Mouse (Mus musculus): ENCODE measurements around the gene Ganc. TPM values are rescaled to one million over a fixed set of nuclear protein-coding genes. Genes with fewer than 3 reads are reported as not detected.
A peak's percentile ranks its signal among the peaks of the same experiment; 100 is the strongest.

The Ganc gene
- polyA plus RNA-seq (2014; fragmentation: Nextera tagmentation; extraction: Ambion mirVana), result 6.7 and 8.0 TPM in 2 replicates

DNA sequence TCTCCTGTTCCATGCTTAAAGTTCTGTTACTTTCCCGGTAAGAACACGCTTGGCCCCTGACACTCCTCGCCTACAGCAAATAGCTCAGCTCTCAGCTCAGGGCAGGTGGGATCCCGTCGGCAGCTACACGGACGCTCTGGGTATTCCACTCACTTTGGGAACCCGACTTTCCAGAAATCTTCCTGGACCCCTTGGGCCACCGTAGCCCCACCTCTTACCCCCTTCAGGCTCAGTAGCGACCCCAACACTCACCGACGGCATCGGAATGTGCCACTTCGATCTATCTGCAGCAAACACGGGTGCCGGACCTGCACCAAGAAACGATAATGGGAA, at the start of gene Ganc:
Ganc (plus strand) TSS at position 244 of the 333 bp plus-strand sequence.
- under 1% methylated on average over 17 of the region's 17 CpGs for WGBS
- H3K27ac ChIP-seq (ENCODE audit: low read depth, low read length), result peak within 1 kb of the TSS; percentile 81
- ATAC-seq (replicated peaks; ENCODE audit: low FRiP score), result peak; percentile 82

DNA sequence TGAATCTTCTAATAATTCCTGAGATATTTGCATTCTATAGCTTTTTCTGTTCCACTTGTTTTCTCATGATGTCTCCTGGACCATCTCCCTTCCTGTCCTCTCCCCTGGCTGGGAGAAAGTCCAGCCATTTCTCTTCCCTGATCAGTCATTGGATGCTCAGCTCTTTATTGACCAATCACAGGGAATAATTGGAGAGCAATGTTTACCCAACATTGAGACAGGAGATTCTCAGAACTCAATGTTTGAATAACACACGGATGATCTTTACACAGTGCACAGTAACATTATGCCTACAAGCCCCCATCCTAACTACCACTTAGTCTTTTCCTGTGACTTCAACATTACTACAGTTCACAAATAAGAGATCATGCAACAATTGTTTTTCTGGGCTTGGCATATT, 43.3 kb upstream of the Ganc start:
- H3K27ac ChIP-seq (ENCODE audit: low read depth, low read length), result no peak overlapping the region
- H3K27me3 ChIP-seq (ENCODE audit: control insufficient read depth, insufficient read depth, low read length), result no peaks in the 10 kb centered on the region
- no peak overlapping the region for H3K9ac ChIP-seq (ENCODE audit: low read length)
- H3K9me3 ChIP-seq (ENCODE audit: control insufficient read depth, low read length), result no peaks in the 10 kb centered on the region
- no peak overlapping the region for H3K4me3 ChIP-seq (ENCODE audit: low read depth, low read length)
- H3K4me2 ChIP-seq (ENCODE audit: low read depth, low read length, severe bottlenecking), result no peak overlapping the region
- DNase-seq (ENCODE audit: low spot score), result no peak
- no peaks in the 10 kb centered on the region; the same call in 1 of the 2 replicates for H3K36me3 ChIP-seq (ENCODE audit: control insufficient read depth, insufficient read depth, low read length)
- no peak for ATAC-seq (replicated peaks; ENCODE audit: low FRiP score)
- no peaks in the 10 kb centered on the region for H3K4me1 ChIP-seq (replicated peaks; ENCODE audit: control insufficient read depth, insufficient read depth, low read length)
- WGBS, result 81% methylated on average over 1 of the region's 1 CpGs

More for the DNA sequence above, at the start of gene Ganc:
- H3K9me3 ChIP-seq (ENCODE audit: control insufficient read depth, low read length), result no peaks in the 10 kb centered on the region
- no peak for DNase-seq (ENCODE audit: low spot score)
- no peaks in the 10 kb centered on the region for H3K36me3 ChIP-seq (ENCODE audit: control insufficient read depth, insufficient read depth, low read length)
- peak within 1 kb of the TSS; percentile 78 for H3K4me3 ChIP-seq (ENCODE audit: low read depth, low read length)
- H3K4me2 ChIP-seq (ENCODE audit: low read depth, low read length, severe bottlenecking), result peak within 1 kb of the TSS; percentile 68
- 0 out of 2 replicates have a peak, but pooled peaks cover 2% of the 10 kb centered on the region for H3K4me1 ChIP-seq (replicated peaks; ENCODE audit: control insufficient read depth, insufficient read depth, low read length)
- H3K27me3 ChIP-seq (ENCODE audit: control insufficient read depth, insufficient read depth, low read length), result no peaks in the 10 kb centered on the region
- H3K9ac ChIP-seq (ENCODE audit: low read length), result peak within 1 kb of the TSS; percentile 66

DNA sequence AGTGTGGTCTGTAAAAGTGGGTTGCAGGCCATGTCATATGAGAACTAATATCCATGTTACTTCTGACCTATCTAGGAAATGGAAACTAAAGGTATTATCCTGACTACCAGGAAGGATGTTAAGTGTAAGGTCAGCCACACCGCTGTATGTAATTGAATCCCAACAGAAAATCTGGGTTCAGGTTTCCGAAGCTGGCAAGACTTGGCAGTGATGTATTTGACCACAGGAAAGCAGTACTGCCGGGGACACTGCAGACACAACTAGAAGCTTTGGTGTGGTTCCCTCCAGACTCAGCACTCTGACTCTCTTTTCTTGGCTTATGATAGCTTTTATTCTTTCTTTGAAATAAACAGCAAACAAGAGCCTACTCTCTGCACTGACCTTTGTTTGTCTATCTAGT, 37.2 kb upstream of the Ganc start:
- DNase-seq (ENCODE audit: low spot score), result no peak
- no peak for ATAC-seq (replicated peaks; ENCODE audit: low FRiP score)
- no peaks in the 10 kb centered on the region; the same call in 1 of the 2 replicates for H3K36me3 ChIP-seq (ENCODE audit: control insufficient read depth, insufficient read depth, low read length)
- no peak overlapping the region for H3K4me3 ChIP-seq (ENCODE audit: low read depth, low read length)
- no peak overlapping the region for H3K9ac ChIP-seq (ENCODE audit: low read length)
- H3K4me1 ChIP-seq (replicated peaks; ENCODE audit: control insufficient read depth, insufficient read depth, low read length), result no peaks in the 10 kb centered on the region
- no peak overlapping the region for H3K4me2 ChIP-seq (ENCODE audit: low read depth, low read length, severe bottlenecking)
- H3K27me3 ChIP-seq (ENCODE audit: control insufficient read depth, insufficient read depth, low read length), result no peaks in the 10 kb centered on the region
- 92% methylated on average over 3 of the region's 3 CpGs for WGBS
- no peaks in the 10 kb centered on the region for H3K9me3 ChIP-seq (ENCODE audit: control insufficient read depth, low read length)
- no peak overlapping the region for H3K27ac ChIP-seq (ENCODE audit: low read depth, low read length)

DNA sequence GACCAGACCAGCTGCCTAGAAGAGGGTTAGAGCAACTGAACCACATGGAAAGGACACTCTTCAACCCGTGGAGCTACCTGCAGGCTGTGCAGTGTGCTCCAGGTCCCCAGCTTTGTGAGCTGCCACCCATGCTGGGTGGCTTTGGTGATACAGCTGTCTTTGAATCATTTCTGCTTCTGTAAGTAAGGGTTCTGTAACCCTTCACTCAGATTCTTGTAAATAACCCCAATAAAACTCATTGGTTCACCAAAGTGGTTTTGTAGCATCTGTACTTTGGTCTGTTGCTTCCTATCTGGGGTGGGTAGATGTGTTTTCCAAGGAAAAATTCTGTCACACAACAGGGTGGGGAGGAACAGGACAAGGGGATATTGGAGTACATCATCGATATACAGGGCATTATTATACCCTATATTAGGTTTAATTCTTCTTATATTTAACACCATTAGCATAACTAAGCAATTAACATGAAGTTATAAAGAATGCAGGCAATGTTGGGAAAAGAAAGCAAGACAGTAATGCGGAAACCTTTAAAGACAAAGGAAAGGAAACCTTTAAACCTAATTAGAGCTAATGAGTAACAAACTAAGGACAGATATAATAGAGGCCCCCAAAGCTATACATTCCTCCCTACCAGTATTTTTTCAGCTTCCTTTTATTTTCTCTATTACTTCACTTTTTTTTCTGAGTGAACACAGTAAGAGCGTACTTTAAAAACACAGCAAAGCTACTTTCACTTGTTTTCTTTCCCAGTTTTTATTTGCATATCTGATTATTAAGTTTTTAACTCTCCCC, 36.1 kb upstream of the Ganc start:
- Histone ChIP-seq H3K4me2 (ENCODE audit: low read depth, low read length, severe bottlenecking) (no peak overlapping the region), H3K36me3 (ENCODE audit: control insufficient read depth, insufficient read depth, low read length) (no peaks in the 10 kb centered on the region; the same call in 1 of the 2 replicates), H3K4me1 (replicated peaks; ENCODE audit: control insufficient read depth, insufficient read depth, low read length) (no peaks in the 10 kb centered on the region), H3K9me3 (ENCODE audit: control insufficient read depth, low read length) (no peaks in the 10 kb centered on the region), H3K27ac (ENCODE audit: low read depth, low read length) (no peak overlapping the region), H3K27me3 (ENCODE audit: control insufficient read depth, insufficient read depth, low read length) (no peaks in the 10 kb centered on the region), H3K4me3 (ENCODE audit: low read depth, low read length) (no peak overlapping the region), H3K9ac (ENCODE audit: low read length) (no peak overlapping the region)
- DNase-seq (ENCODE audit: low spot score) (no peak), ATAC-seq (replicated peaks; ENCODE audit: low FRiP score) (no peak)
- WGBS, result 90% methylated on average over 4 of the region's 4 CpGs

DNA sequence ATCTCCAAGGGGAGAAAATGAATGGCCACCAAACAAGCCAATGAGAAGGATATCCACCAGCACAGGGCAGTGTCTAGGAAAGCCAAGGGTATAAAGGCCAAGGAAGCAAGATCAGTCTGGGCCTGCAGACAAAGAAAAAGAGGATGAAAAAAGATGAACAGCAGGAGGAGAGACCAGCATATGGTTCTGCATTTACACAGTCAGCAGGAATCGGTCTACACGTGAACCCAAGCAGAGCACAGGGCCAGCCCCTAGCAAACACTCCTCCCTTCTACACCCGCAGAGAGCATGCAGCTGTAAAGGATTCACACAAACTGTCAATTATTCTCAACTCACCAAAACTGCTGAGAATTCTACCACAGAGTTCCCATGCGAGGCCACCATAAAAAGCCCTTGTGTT, 29.8 kb upstream of the Ganc start:
- ATAC-seq (replicated peaks; ENCODE audit: low FRiP score), result no peak
- 80% methylated on average over 4 of the region's 4 CpGs for WGBS
- DNase-seq (ENCODE audit: low spot score), result no peak
- Histone ChIP-seq H3K27me3 (ENCODE audit: control insufficient read depth, insufficient read depth, low read length) (no peaks in the 10 kb centered on the region), H3K27ac (ENCODE audit: low read depth, low read length) (no peak overlapping the region), H3K4me1 (replicated peaks; ENCODE audit: control insufficient read depth, insufficient read depth, low read length) (no peaks in the 10 kb centered on the region), H3K4me2 (ENCODE audit: low read depth, low read length, severe bottlenecking) (no peak overlapping the region), H3K4me3 (ENCODE audit: low read depth, low read length) (no peak overlapping the region), H3K9ac (ENCODE audit: low read length) (no peak overlapping the region), H3K36me3 (ENCODE audit: control insufficient read depth, insufficient read depth, low read length) (peaks cover 3% of the 10 kb centered on the region), H3K9me3 (ENCODE audit: control insufficient read depth, low read length) (no peaks in the 10 kb centered on the region)

DNA sequence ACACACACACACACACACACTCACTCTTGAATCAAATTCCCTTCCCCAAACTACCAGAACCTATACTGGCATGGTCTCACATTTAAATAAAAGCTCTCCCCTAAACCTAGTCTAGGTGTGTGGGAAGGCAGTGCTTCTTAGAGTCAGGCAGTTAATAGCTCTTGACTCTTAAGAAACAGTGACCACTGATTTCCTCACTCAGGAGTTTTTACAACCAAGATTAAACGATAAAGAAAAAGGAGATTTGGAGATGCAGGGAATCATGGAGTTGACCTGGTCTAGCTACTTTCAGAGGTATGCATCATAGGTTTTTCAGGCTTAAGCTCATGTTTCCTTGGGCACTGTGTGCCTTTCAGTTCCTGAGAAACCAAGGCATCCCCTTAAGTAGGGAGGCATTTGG, 17.4 kb upstream of the Ganc start:
- Histone ChIP-seq H3K9ac (ENCODE audit: low read length) (no peak overlapping the region), H3K4me1 (replicated peaks; ENCODE audit: control insufficient read depth, insufficient read depth, low read length) (no peaks in the 10 kb centered on the region), H3K36me3 (ENCODE audit: control insufficient read depth, insufficient read depth, low read length) (peaks cover 3% of the 10 kb centered on the region; the same call in 1 of the 2 replicates), H3K4me2 (ENCODE audit: low read depth, low read length, severe bottlenecking) (no peak overlapping the region), H3K27me3 (ENCODE audit: control insufficient read depth, insufficient read depth, low read length) (no peaks in the 10 kb centered on the region), H3K27ac (ENCODE audit: low read depth, low read length) (no peak overlapping the region), H3K4me3 (ENCODE audit: low read depth, low read length) (no peak overlapping the region), H3K9me3 (ENCODE audit: control insufficient read depth, low read length) (no peaks in the 10 kb centered on the region)
- DNase-seq (ENCODE audit: low spot score) (no peak), ATAC-seq (replicated peaks; ENCODE audit: low FRiP score) (no peak)
- WGBS, result 100% methylated on average over 1 of the region's 1 CpGs

DNA sequence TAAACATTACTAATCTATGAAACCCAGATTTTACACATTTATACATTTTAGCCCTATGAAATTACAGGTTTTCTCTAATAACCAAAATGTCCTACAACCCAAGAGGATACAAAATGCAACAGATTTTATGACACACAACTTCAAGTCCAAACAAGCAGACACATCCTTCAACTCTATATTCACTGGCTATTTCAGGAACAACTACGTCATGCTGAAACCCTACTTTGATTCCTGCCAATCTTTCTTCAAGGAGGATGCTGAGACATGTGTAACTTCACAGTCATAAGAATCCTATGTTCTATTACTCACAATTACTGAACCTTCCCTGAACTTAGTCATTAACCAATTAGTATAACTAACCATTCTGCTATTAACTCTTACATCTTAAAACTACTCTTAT, 16.4 kb upstream of the Ganc start:
- Histone ChIP-seq H3K4me3 (ENCODE audit: low read depth, low read length) (no peak overlapping the region), H3K4me1 (replicated peaks; ENCODE audit: control insufficient read depth, insufficient read depth, low read length) (no peaks in the 10 kb centered on the region), H3K9me3 (ENCODE audit: control insufficient read depth, low read length) (no peaks in the 10 kb centered on the region), H3K27ac (ENCODE audit: low read depth, low read length) (no peak overlapping the region), H3K9ac (ENCODE audit: low read length) (no peak overlapping the region), H3K4me2 (ENCODE audit: low read depth, low read length, severe bottlenecking) (no peak overlapping the region), H3K36me3 (ENCODE audit: control insufficient read depth, insufficient read depth, low read length) (peaks cover 3% of the 10 kb centered on the region; the same call in 1 of the 2 replicates), H3K27me3 (ENCODE audit: control insufficient read depth, insufficient read depth, low read length) (no peaks in the 10 kb centered on the region)
- DNase-seq (ENCODE audit: low spot score) (no peak), ATAC-seq (replicated peaks; ENCODE audit: low FRiP score) (no peak)
- WGBS, result 98% methylated on average over 1 of the region's 1 CpGs

DNA sequence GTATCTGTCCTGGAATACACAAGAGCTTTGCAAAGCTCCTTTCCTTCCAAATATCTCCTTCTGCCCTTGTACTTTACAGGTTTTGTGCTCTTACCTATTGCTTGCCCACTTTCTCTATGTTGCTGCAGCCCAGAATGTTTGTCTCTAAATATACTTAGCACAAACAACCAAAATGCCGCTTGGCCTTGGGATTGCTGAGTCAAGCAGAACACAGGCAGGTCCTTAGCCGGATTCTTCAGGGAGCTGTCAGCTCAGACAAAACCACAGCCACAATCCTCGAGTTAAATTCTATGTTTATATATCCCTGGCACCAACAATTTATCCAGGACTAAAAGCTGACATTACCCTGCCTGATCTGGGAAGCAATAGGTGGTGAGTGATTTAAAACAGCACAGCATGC, 14.3 kb upstream of the Ganc start:
- H3K9ac ChIP-seq (ENCODE audit: low read length), result no peak overlapping the region
- H3K9me3 ChIP-seq (ENCODE audit: control insufficient read depth, low read length), result no peaks in the 10 kb centered on the region
- H3K27me3 ChIP-seq (ENCODE audit: control insufficient read depth, insufficient read depth, low read length), result no peaks in the 10 kb centered on the region
- no peak overlapping the region for H3K4me3 ChIP-seq (ENCODE audit: low read depth, low read length)
- peaks cover 3% of the 10 kb centered on the region; the same call in 1 of the 2 replicates for H3K36me3 ChIP-seq (ENCODE audit: control insufficient read depth, insufficient read depth, low read length)
- no peak for DNase-seq (ENCODE audit: low spot score)
- H3K4me1 ChIP-seq (replicated peaks; ENCODE audit: control insufficient read depth, insufficient read depth, low read length), result no peaks in the 10 kb centered on the region
- ATAC-seq (replicated peaks; ENCODE audit: low FRiP score), result no peak
- no peak overlapping the region for H3K27ac ChIP-seq (ENCODE audit: low read depth, low read length)
- 89% methylated on average over 3 of the region's 3 CpGs for WGBS
- no peak overlapping the region for H3K4me2 ChIP-seq (ENCODE audit: low read depth, low read length, severe bottlenecking)

DNA sequence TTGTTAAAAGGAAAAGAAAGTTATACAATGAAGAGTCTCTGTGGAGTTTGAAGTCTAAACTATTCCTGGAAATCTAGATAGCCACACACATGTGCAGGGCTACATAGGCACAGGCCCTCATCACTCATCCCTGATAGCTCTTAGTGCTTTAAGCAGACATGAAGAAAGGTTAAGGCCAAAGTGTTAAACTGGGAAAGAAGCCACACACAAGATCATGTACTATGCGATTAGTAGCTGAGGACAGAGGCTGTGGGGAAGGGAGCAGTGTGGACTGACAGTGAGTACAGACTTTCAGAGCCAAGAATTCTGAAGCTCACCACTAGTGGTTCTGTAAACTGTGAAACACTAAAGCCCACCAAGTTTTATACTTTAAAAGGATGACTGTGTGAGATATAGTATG, 12.8 kb upstream of the Ganc start:
- Histone ChIP-seq H3K9ac (ENCODE audit: low read length) (no peak overlapping the region), H3K27ac (ENCODE audit: low read depth, low read length) (no peak overlapping the region), H3K4me2 (ENCODE audit: low read depth, low read length, severe bottlenecking) (no peak overlapping the region), H3K4me3 (ENCODE audit: low read depth, low read length) (no peak overlapping the region), H3K27me3 (ENCODE audit: control insufficient read depth, insufficient read depth, low read length) (no peaks in the 10 kb centered on the region), H3K9me3 (ENCODE audit: control insufficient read depth, low read length) (no peaks in the 10 kb centered on the region), H3K36me3 (ENCODE audit: control insufficient read depth, insufficient read depth, low read length) (peaks cover 5% of the 10 kb centered on the region; the same call in 1 of the 2 replicates), H3K4me1 (replicated peaks; ENCODE audit: control insufficient read depth, insufficient read depth, low read length) (no peaks in the 10 kb centered on the region)
- ATAC-seq (replicated peaks; ENCODE audit: low FRiP score), result no peak
- 100% methylated on average over 1 of the region's 1 CpGs for WGBS
- DNase-seq (ENCODE audit: low spot score), result no peak

Measured in forebrain, embryonic 11.5 days (tissue).